Mouse (Mus musculus) frontal cortex, adult (tissue): ENCODE measurements around the gene Nhsl1.

Experiments used
- ATAC-seq: cut with Nextera tagmentation; 2 replicates; pipeline ENCODE4 v1.9.2; 2017; ENCODE audit warnings: mild to moderate bottlenecking, moderate library complexity, mixed read lengths; ENCODE audit not compliant: low TSS enrichment

Gene Nhsl1

DNA sequence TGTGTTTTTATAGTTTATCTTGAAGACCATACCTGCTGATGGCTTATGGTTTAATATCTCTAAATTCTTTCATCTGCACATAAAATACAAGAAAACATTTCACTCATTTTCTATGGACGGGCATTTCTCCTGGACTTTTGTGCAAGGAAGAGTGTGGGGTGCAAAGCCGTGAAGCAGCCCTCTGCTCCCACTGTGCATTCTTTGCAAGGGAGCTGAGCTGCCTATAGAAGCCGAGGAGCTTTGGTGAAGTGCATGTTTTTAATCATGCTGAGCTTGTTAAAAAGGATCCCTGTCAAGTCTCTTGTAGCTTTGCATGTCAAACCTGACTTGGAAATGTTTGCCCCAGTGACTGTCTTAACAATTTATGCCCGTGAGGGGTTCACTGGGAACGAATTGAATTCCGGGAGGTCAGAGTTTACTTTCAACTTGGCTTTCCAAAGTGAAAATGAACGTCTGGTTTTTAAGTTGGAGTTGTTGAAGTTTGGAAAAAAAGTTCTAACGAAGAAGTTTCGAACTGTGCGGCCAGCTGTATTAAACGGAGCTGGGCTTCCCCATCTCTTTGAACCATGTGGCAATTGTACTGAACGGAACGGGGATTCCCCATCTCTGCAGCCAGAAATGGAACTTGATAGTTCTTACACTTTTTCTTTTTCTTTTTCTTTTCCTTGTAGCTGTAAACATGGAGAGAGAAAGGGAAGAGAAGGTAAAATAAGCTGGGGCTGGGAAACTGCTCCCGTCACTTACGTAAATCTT, 22.8 kb downstream of the Nhsl1 start:
- ATAC-seq: no peak

DNA sequence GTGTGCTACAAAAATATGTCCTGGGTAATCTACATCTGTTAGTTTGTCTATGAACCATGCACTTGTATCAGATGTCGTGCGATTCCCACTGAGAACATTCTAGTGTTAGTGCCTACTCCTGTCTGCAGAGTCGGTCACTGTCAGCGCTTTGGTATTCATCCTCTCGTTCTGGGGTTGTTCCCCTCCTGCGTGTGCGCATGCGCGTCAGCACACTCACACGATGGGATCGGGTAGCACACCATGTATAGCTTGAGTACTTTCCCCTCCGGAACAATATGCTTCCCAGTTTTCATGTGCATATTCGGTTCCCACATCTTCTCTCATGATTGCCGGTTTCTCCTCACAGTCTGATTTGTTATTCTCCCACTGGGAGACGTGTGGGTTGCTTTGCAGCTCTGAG, 28.4 kb downstream of the Nhsl1 start:
- ATAC-seq: peak; percentile 81

DNA sequence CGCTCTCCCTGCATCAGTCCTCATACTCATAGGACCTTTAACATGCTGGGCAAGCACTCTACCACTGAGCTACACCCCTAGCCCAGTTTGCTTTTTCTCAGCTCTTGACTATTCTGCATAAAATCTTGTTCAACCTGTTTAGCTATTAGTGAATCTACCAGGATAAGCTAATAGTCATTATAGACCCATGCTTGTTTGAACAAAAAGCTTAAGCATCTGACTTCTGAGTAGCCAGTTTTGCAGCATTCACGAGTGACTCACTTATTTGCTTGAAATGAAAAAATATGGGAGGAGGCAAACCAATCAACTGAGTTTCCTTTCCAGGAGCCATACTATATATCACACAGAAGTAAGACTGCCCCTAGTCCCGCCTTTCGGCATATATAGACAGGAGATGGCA, 32.0 kb downstream of the Nhsl1 start:
- ATAC-seq: no peak

DNA sequence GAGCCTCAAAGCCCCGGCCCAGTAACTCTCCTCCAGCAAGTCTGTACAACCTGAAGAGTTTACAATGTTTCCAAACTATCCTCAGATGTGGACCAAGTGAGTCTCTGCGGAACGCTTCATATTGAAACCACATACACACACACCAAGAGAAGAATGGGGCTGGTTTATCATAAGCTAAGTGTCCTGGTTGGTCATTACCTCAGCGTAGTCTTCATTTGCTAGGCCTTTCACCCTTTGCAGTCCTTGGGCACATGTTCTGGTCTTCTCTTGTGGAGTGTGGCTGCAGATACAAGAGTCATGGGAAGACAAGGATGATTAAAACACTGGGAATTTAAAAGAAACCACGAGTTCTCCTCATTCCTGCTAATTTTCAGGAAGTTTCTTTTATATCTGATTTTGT, 34.2 kb downstream of the Nhsl1 start:
- no peak for ATAC-seq

DNA sequence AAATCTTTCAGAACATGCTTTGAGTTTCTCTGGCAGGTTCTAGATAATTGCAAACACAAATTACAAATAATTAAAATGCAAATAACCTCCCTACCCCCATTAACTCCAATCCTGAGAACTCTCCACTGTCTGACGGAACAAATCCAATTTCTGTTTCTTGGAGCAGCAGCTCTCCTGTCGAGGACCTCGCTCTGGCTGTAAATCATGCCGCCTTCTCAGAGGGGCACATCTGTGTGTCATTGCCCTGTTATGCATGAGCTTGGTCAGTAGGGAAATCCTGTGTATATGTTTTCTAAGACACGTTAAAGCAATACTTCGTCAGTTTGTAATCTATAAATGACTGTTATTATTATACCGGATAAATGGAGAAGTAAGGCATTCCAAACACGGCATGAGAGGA, 35.3 kb downstream of the Nhsl1 start:
- no peak for ATAC-seq

DNA sequence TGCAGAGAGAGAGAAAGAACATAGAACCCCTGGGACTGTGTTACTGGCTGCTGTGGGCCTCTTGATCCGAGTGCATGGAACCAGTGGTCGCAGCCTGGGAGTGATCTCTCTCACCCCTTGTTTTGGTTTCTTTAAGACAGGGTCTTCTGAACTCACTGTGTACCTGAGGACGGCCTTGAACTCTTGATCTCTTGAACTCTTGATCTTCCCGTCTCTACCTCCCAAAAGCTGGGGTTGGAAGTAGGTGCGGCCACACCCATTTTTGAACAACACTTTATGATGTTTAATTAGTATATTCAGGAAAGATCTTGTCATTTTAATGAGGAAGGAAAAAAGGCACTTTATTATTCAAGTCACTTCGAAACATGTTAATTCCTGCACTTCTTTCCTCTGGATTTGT, 37.7 kb downstream of the Nhsl1 start:
- ATAC-seq: no peak

DNA sequence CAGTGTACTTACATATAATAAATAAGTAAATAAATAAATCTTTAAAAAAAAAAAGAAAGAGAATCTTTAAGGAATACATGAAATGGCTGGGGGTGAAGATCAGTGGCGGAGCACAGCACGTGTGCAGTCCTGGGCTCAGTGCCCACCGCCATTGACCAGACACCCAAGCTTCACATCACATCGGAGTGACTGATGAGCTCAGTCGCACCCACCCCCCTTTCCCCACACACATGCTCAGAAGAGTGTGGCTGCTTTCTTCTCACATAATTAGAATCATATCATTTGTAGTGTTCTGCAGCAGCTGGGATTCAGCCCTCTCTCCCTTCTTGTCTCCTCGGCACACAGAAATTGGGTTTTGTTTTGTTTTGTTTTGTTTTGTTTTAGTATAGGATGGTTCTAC, 38.4 kb downstream of the Nhsl1 start:
- ATAC-seq: no peak

DNA sequence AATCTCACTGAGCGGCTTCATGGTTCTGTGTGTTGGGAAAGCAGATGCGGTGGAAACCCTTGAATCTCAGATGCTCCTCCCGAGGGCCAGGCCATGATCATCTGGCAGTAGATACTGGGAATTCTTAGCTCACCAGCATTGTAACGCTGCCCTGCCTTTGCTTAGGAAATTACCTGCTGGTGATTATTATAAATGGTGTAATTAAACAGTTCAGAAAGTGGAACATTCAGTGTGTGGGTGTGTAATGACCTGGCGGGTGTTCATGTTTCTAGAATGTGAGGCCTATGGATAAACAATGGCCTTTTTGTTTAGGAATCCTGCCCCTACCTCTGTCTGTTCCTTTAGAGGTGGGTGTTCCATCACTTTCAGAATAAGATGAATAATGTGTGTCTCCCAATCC, 39.7 kb downstream of the Nhsl1 start:
- no peak for ATAC-seq

DNA sequence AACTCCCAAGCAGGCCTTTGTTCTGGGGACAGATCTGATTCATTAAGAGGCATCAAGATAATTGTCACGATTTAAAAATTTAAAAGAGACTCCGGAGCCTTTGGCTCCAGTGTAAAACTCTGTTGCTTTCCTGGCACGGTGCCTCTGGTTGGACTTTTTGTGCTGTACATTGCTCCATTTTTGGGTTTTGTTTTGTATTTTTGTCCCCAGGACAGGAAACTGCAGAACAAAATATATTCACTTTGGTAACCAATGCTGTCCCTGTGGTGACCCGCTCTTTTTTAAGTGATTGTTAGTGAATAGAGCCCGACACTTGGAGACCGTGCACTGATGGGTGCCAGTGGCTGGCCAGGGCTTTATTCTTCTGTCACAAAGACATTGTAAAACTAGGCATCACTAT, 41.4 kb downstream of the Nhsl1 start:
- peak; percentile 74 for ATAC-seq

DNA sequence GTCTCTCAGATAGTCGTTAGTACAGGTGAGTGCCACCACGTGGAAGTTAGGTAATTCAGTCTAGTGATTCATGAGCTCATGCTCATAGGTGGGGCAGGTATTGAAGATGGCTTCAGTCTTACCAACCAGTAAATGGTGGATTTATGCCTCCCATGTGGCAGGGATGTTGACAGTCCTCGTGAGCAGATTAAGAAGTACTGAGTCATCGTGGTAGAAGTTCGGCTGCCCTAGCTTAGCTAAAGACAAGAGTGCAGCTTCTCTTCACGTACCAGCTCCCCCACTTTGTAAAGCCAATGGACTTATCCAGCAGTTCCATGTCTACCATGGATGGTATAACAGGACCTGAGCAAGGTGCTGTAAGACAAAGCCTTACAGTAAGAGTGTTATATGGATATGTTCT, 46.6 kb downstream of the Nhsl1 start:
- ATAC-seq: no peak

DNA sequence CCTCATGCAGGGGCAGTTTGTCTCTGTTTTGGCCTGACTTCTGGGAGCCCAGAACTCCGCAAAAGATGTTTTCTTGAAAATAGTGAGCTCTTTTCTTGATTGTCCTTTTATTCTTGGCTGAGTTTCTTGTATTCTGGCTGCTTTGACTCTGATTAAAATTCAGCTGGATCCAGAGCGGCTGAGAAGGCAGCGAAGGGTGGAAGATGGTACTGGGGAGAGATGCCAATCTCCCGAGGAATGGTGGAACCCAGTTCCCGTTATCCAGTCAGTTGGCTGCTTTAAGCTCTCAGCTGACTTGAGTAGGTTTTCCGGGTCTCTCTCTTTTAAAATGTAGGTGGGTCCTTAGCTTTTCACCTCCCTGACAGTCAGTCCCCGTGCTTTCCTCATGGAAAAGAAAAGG, 47.9 kb downstream of the Nhsl1 start:
- peak; percentile 81 for ATAC-seq

DNA sequence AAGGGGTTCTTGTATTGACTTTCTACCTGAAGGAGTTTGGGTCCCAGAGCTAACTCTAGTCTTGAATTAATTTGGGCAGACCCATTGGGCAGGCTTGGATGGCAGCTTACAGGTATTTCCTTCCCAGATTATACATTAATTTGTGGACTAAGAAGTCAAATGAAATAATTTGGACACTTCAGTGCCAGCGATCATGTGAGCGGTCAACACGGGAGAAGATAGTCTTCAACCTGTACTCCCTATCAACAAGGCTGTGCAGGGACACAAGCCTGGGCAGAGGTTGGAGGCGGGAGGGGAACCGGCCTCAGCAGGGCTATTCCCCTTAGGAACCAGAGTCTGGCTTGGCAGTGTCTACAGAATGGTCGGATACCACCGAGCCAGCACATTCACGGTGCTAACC, 49.3 kb downstream of the Nhsl1 start:
- no peak for ATAC-seq

DNA sequence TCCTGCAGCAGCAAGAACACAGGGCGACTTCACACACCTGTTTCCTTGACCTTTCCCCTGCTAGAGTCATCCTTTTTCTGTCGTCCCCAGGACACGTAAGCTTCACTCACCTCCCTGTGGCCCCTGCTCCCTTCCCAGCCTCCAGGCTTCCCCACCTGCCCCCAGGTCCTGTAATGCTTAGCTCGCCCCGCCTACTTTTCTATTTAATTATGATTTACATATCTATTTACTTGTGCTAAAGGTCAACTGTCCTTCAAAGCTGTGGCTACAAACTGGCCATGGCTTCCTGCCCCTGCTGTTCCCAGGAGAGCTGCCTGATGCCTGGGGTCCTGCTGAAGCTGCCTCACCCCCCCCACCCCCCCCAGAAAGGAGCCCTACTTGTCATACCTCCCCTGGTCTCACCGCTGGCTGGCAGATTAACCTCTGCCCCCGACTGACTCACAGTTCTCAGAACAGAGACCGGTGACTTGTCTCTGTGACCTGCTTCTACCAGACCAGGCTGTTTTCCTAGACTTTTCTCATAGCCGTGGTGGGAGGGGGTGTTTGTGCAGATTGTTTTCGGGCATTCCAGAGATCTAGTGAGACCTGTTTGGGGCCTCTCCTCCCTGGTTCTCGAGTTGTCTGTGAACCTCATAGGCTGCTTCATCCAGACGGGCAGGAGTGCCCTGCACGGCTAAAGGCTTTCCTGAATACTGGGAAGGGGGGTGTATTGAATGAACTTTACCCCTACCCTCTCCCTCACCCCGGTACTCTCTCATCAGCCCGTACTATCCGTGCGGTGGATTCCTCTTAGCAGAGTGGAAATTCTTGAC, 51.9 kb downstream of the Nhsl1 start:
- no peak for ATAC-seq

DNA sequence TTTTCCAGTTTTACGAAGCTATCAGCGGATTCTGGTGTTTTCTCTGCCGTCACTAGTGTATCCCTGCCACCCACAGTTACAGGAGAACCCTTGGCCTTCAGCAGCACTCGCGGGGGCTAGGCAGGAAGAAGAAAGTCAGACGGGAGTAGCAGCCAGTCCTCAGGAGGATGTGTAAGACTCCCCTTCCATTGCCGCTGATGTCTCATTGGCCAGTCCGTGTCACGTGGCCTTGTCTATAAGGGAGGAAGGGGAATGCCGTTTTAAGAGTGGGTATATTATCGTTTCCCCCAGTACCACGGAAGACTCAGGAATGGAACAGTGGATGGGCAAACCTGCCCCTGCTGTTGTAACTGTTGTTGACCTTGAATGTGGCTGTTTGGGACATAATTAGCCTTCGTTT, 53.1 kb downstream of the Nhsl1 start:
- peak; percentile 64 for ATAC-seq

DNA sequence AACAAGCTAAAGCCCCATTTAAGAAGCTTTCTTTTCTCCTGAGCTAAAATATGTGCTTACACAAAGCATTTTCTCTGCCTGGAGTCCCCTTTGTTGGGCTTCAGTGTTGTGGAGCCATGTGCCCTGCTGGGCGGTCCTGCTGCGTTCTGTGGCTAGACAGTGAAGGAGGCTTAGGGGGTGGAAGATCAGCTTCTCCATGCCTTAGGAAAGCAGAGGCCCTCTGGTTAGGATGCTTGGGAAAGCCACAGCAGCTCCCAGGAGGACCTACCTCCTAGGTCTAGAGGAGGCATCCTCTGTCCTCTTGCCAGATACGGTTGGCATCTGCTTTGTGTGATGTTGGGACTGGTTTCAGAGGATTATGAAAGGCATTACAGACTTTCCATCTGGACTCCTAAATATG, 56.5 kb downstream of the Nhsl1 start:
- ATAC-seq: no peak

DNA sequence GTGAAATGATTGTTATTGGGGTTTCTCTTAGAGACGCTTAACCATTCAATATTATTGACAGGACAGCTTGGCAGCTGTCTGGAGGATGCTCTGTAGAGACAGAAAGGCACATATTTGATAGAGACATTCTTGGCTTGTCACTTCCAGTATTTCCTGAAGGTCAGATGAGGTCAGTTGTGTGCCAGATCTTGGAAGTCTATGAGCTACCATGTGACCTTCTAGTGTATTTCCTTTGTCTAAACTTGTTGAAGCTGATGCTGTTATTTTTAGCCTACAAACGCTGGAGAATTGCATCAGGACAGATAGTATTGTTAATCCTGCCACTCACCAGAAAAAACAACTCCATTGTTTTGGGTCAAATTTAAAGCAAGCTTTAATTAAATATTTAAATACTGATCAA, 66.0 kb downstream of the Nhsl1 start:
- no peak for ATAC-seq

DNA sequence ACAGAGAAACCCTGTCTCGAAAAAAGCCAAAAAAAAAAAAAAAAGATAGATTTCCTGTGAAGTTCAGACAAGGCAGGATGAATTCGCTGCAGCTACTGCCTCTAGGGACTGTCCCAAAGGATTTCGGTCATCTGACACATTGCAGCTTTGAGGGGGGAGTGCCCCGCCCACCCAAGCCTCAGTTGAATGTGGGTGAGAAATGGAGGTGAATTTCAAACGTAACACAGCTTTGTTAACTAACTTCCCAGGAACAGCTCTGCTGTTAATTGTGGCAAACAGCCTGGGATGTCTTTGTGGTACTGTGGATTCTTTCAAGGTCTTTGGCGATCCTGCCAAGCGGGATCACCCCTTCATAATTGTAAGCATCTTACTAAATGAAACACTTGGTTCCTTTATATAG, 67.4 kb downstream of the Nhsl1 start:
- 0 out of 2 replicates have a peak, but pooled peaks have one; percentile 28 for ATAC-seq

DNA sequence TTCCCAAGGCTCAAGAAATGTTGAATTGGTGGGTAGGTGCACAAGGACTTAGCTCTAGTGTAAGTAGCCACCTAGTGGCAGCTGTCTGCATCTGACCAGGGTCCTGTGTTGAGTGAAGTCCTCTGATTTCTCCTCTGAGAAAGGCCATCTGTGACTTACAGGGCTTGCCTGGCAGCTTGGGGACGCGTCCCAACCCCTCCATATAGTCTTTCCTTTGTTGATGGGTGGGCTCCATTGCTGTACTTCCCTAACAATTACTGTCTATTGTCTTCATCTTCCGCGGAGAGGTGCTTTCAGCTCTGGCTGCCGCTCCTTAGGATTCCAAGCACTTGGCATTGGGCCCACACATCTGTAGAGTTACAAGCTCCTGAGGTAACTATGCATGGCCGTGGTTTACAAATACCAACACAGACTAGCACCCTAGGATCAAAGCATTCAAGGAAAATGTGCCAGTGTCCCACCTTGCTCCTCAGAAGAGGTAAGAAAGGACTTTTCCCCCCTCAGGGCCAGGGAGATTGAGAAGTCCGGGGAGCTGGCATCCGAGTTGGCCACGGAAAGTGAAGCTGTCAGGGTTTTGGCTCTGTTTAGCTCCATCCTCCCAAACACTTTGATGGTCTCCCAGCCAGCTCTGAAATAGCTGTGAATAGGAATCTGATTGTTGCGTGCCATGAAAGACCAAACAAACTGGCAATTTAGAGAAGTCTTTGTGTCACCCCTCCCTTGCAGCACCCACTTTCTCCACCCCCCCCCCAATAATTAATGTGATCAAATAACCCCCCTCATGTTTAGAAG, 70.2 kb downstream of the Nhsl1 start:
- ATAC-seq: peak; percentile 89

DNA sequence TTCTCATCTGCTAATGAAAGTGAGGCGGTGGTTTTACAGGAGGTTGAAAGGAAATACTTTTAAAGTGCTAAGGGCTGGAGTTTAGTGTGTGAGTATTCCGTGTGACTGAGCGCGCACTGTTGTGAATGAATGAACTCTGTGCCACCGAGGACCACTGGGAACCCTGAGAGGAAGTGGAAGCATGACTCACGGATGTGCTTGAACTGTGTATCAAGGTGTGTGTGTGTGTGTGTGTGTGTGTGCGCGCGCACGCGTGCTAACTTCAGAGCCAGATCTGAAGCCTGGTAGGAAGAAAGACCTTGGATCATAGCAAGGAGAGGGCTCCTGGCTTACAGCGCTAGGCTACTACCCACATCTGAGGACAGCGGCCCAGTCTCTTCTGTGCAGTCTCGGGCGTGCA, 71.2 kb downstream of the Nhsl1 start:
- no peak for ATAC-seq

DNA sequence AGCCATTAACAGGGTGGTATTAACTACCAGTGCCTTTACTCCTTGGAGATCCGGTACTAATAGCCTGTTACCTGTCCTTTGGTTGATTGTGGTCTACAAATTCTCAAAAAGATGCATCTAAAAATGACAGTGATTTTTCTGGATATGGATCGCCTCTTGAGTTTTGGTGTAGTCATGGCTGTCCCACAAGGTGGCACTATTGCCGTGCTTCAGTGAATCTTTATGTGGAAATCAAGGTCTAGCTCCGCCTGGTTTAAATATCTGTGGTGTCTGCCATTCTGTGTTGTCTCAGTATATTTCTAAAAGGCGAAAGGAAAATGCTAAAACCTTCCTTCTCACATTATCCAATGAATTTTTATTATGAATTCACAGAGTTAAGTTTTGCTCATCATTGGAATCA, 72.8 kb downstream of the Nhsl1 start:
- peak; percentile 88 for ATAC-seq

DNA sequence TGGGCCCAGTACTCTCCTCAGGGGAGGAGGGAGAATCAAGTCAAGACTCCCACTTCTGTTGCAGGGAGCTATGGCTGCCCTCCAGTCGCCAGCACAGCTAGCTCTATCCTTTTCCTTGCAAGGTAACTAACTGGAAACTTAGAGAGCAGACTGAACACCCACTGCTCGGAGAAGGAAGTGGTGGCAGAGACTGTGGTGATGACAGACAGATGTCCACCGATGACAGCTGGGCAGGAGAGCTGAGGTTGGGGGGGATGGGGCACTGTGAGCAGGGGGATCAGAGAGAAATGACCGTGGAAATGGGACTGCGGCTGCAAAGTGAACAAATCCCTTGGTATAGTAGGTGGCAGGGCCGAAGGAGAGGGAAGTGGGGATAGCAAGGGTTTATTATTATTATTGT, 73.5 kb downstream of the Nhsl1 start:
- no peak for ATAC-seq

DNA sequence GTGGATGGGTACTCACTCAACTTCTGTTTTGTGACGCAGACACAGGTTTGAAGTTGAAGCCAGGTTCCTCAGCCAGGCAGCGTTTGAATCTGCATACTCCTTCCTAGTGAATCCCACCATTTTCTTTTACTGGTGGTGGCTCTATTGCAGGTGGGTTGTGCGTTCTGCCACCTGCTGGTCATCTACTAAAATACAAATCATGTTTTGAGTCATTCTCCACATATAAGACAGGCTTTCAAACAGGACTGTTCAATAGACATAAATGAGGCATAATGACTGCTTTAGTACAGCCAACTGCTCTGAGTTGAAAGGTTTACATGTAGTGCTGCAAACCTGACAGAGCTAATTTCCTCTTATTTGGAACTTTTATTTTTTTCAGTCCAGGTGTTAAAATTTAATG, 75.0 kb downstream of the Nhsl1 start:
- ATAC-seq: no peak

DNA sequence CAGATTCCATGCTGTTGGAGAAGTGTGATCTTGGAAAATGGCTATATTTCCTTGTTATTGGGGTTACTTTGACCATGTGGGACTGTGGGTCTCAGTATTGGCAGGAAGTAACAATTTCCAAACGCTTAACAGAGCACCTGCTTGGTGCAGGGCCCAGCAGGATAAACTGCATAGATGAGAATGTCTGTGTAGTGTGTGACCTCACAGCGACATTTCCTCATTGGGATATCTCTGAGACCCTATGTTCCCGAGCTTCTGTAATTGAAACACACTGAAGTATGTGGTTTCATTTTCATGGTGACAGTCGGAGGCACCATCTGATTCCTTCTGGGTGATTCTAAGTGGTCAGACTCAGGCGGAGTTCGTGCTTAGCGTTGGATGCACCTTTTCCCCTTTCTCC, 75.5 kb downstream of the Nhsl1 start:
- no peak for ATAC-seq
